Mouse (Mus musculus): ENCODE data around the gene Tnfsf13. TPM values are rescaled to one million over a fixed set of nuclear protein-coding genes. Genes with fewer than 3 reads are reported as not detected.
"Not testable (repeated sequence)": the region's sequence is repeated elsewhere in the genome, so short reads cannot be mapped to it uniquely, and the experiment has no call there.

Gene Tnfsf13
- total and polyA plus RNA-seq, 3 experiments, result 0.13 to 0.19 TPM; not detected in 1

GRCm38 (mm10) chr11:69704613-69705010, 19.0 kb upstream of the Tnfsf13 start:
- DNase-seq (ENCODE audit: low read depth, low spot score), result no peak
- no peak overlapping the region for H3K27ac ChIP-seq (ENCODE audit: control insufficient read depth, low read depth, low read length)
- peaks cover 0 to 3% of the 10 kb centered on the region in 2 experiments; a peak in 3 of 4 replicates for H3K4me1 ChIP-seq (ENCODE audit: control insufficient read depth in 1 of 2, insufficient read depth in 2 of 2, low read length in 2 of 2)
- TF ChIP-seq UBTF (IDR thresholded peaks at IDR 0.05; ENCODE audit: borderline replicate concordance, insufficient read depth, low read depth, low read length), result no peak
- no peak for TF ChIP-seq ZKSCAN1 (IDR thresholded peaks at IDR 0.05; ENCODE audit: low read depth, low read length)
- H3K36me3 ChIP-seq (ENCODE audit: control insufficient read depth in 1 of 2, insufficient read depth in 2 of 2, low read length in 2 of 2), result peaks cover 0 to 3% of the 10 kb centered on the region in 2 experiments; a peak in 1 of 4 replicates
- peaks cover 0 to 2% of the 10 kb centered on the region in 2 experiments; a peak in 1 of 4 replicates for H3K27me3 ChIP-seq (ENCODE audit: control insufficient read depth in 1 of 2, insufficient read depth in 2 of 2, low read length in 2 of 2)
- H3K9me3 ChIP-seq (replicated peaks; ENCODE audit: insufficient read depth, low read length), result no peaks in the 10 kb centered on the region
- no peaks in the 10 kb centered on the region for H3K79me2 ChIP-seq (ENCODE audit: control insufficient read depth, insufficient read depth, low read length, poor library complexity)
- no peak overlapping the region for H3K9ac ChIP-seq (ENCODE audit: control insufficient read depth, low read depth, low read length, poor library complexity, severe bottlenecking)
- no peak overlapping the region for H3K4me3 ChIP-seq (ENCODE audit: control insufficient read depth in 1 of 2, insufficient read depth in 1 of 2, low read depth in 2 of 2, low read length in 2 of 2)

GRCm38 (mm10) chr11:69703814-69704612, 18.4 kb upstream of the Tnfsf13 start:
- H3K27me3 ChIP-seq (ENCODE audit: control insufficient read depth in 1 of 2, insufficient read depth in 2 of 2, low read length in 2 of 2), result peaks cover 0 to 2% of the 10 kb centered on the region in 2 experiments; a peak in 1 of 4 replicates
- no peaks in the 10 kb centered on the region for H3K79me2 ChIP-seq (ENCODE audit: control insufficient read depth, insufficient read depth, low read length, poor library complexity)
- peaks cover 0 to 7% of the 10 kb centered on the region in 2 experiments; a peak in 3 of 4 replicates for H3K4me1 ChIP-seq (ENCODE audit: control insufficient read depth in 1 of 2, insufficient read depth in 2 of 2, low read length in 2 of 2)
- H3K36me3 ChIP-seq (ENCODE audit: control insufficient read depth in 1 of 2, insufficient read depth in 2 of 2, low read length in 2 of 2), result peaks cover 0 to 5% of the 10 kb centered on the region in 2 experiments; a peak in 1 of 4 replicates
- no peaks in the 10 kb centered on the region for H3K9me3 ChIP-seq (replicated peaks; ENCODE audit: insufficient read depth, low read length)
- no peak overlapping the region for H3K4me3 ChIP-seq (ENCODE audit: control insufficient read depth in 1 of 2, insufficient read depth in 1 of 2, low read depth in 2 of 2, low read length in 2 of 2)
- H3K9ac ChIP-seq (ENCODE audit: control insufficient read depth, low read depth, low read length, poor library complexity, severe bottlenecking), result no peak overlapping the region
- no peak for DNase-seq (ENCODE audit: low read depth, low spot score)
- TF ChIP-seq MEF2A (IDR thresholded peaks at IDR 0.05; ENCODE audit: extremely low read depth, insufficient replicate concordance, low read depth, low read length, poor library complexity, severe bottlenecking), result no peak
- no peak for TF ChIP-seq NRF1 (IDR thresholded peaks at IDR 0.05; ENCODE audit: insufficient read depth, low read depth, low read length, poor library complexity, severe bottlenecking)
- TF ChIP-seq USF1 (IDR thresholded peaks at IDR 0.05; ENCODE audit: low read depth, low read length), result no peak
- no peak for TF ChIP-seq MXI1 (IDR thresholded peaks at IDR 0.05; ENCODE audit: low read depth, low read length)
- no peak for TF ChIP-seq UBTF (IDR thresholded peaks at IDR 0.05; ENCODE audit: borderline replicate concordance, insufficient read depth, low read depth, low read length)
- TF ChIP-seq E2F4 (IDR thresholded peaks at IDR 0.05; ENCODE audit: borderline replicate concordance, low read depth, low read length), result no peak
- no peak for TF ChIP-seq JUND (IDR thresholded peaks at IDR 0.05; ENCODE audit: low read depth, low read length)
- no peak for TF ChIP-seq TCF12 (IDR thresholded peaks at IDR 0.05; ENCODE audit: low read depth, low read length)
- TF ChIP-seq MAFK (IDR thresholded peaks at IDR 0.05; ENCODE audit: borderline replicate concordance, low read depth, low read length), result no peak
- no peak for TF ChIP-seq MYB (IDR thresholded peaks at IDR 0.05; ENCODE audit: low read depth, low read length)
- TF ChIP-seq CHD1 (IDR thresholded peaks at IDR 0.05; ENCODE audit: low read depth, low read length), result no peak
- no peak for TF ChIP-seq HCFC1 (IDR thresholded peaks at IDR 0.05; ENCODE audit: low read depth, low read length)
- no peak for TF ChIP-seq ZMIZ1 (IDR thresholded peaks at IDR 0.05; ENCODE audit: low read depth, low read length)
- TF ChIP-seq BHLHE40 (IDR thresholded peaks at IDR 0.05; ENCODE audit: borderline replicate concordance, low read depth, low read length), result no peak
- no peak for TF ChIP-seq ETS1 (IDR thresholded peaks at IDR 0.05; ENCODE audit: low read depth, low read length)
- TF ChIP-seq ZNF384 (IDR thresholded peaks at IDR 0.05; ENCODE audit: low read depth, low read length), result no peak
- TF ChIP-seq TBP (IDR thresholded peaks at IDR 0.05; ENCODE audit: low read depth, low read length), result no peak
- no peak for TF ChIP-seq POLR2AphosphoS5 (IDR thresholded peaks at IDR 0.05; ENCODE audit: borderline replicate concordance, low read depth, low read length)
- TF ChIP-seq POLR2AphosphoS2 (IDR thresholded peaks at IDR 0.05; ENCODE audit: low read length), result no peak
- H3K27ac ChIP-seq (ENCODE audit: control insufficient read depth, low read depth, low read length), result no peak overlapping the region

GRCm38 (mm10) chr11:69703381-69703780, 17.8 kb upstream of the Tnfsf13 start:
- H3K9ac ChIP-seq (ENCODE audit: control insufficient read depth, low read depth, low read length, poor library complexity, severe bottlenecking); DNase-seq (ENCODE audit: low read depth, low spot score); H3K36me3 ChIP-seq (ENCODE audit: control insufficient read depth in 1 of 2, insufficient read depth in 2 of 2, low read length in 2 of 2); H3K4me3 ChIP-seq (ENCODE audit: control insufficient read depth in 1 of 2, insufficient read depth in 1 of 2, low read depth in 2 of 2, low read length in 2 of 2); H3K27me3 ChIP-seq (ENCODE audit: control insufficient read depth in 1 of 2, insufficient read depth in 2 of 2, low read length in 2 of 2); H3K9me3 ChIP-seq (replicated peaks; ENCODE audit: insufficient read depth, low read length); H3K4me1 ChIP-seq (ENCODE audit: control insufficient read depth in 1 of 2, insufficient read depth in 2 of 2, low read length in 2 of 2); H3K27ac ChIP-seq (ENCODE audit: control insufficient read depth, low read depth, low read length); H3K79me2 ChIP-seq (ENCODE audit: control insufficient read depth, insufficient read depth, low read length, poor library complexity): not testable (repeated sequence)

Measured in MEL (cell line).